Mouse (Mus musculus): Measurements from ENCODE around the gene Clta. TPM values are rescaled to one million over a fixed set of nuclear protein-coding genes. Genes with fewer than 3 reads are reported as not detected.

Gene Clta
- 163 and 167 TPM in 2 replicates for total RNA-seq (2023)

GRCm38 (mm10) chr4:44004126-44004525, at the start of gene Clta:
Clta (plus strand) TSS chr4:44004452.

GRCm38 (mm10) chr4:43957292-43957845, 46.9 kb upstream of the Clta start, which contains the start of gene Glipr2:
Glipr2 (plus strand) TSS chr4:43957401.

DNA sequence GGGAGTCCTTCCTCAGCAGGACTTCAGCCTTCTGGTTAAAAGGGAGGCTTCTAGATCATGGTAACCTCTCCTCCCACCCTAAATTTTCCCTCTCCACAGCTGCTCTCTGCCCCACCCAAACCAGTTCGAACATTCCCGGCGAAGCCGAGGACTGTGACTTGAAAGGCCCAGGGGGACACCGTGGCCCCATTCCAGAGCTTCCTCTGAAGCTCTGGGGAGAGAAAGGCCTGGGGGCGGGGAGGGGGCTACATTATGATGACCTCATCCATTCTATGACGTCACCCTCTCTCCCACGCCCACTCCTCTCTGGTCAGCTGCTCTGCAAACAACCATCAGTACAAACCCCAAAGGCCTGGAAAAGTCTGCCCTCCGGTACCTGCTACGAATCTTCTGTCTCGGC, 21.1 kb upstream of the Clta start, which contains the start of gene Ccin:
TSS of gene Ccin (plus strand) at position 303 of the 400 bp plus-strand sequence.

Other genes with a start within 250 kb of the Clta start
- not detected in 2 replicates for gene Olfr159, start 233.4 kb upstream of the Clta start, total RNA-seq (2023)
- gene Olfr156, start 180.6 kb upstream of the Clta start, total RNA-seq (2023), result not detected in 2 replicates
- not detected in 2 replicates for gene Olfr157, start 164.3 kb upstream of the Clta start, total RNA-seq (2023)
- gene Olfr155, start 152.9 kb upstream of the Clta start, total RNA-seq (2023), result not detected in 2 replicates
- gene Reck, start 128.9 kb upstream of the Clta start, total RNA-seq (2023), result 16.5 and 17.8 TPM in 2 replicates
- 152 and 192 TPM in 2 replicates for gene Glipr2, start 47.1 kb upstream of the Clta start, total RNA-seq (2023)
- 0.69 and 1.3 TPM in 2 replicates for gene Ccin, start 21.0 kb upstream of the Clta start, total RNA-seq (2023)
- gene Gne, start 79.7 kb downstream of the Clta start, total RNA-seq (2023), result 17.8 and 21.8 TPM in 2 replicates
- 98.4 and 108 TPM in 2 replicates for gene Rnf38, start 229.3 kb downstream of the Clta start, total RNA-seq (2023)

Measured in neutrophil, adult 65 days (primary cell).